Mouse (Mus musculus) midbrain, embryonic 13.5 days (tissue): Measurements from ENCODE around the gene Actr8. TPM values are rescaled to one million over a fixed set of nuclear protein-coding genes. Genes with fewer than 3 reads are reported as not detected.

Experiments
- ATAC-seq: fragments of 200-750 bp; cut with Nextera tagmentation; 2 replicates; pipeline ENCODE4 v1.8.0; 2017; ENCODE audit warnings: mild to moderate bottlenecking, moderate TSS enrichment, moderate library complexity
- H3K27ac ChIP-seq: fragments of 300-500 bp; sonication (generic); 2 replicates; pipeline ENCODE4 v1.5.1; 2015; ENCODE audit warnings: inconsistent platforms, mild to moderate bottlenecking, moderate library complexity
- H3K27me3 ChIP-seq: fragments of 300-500 bp; sonication (generic); 2 replicates; pipeline ENCODE4 v1.6.1; 2015; ENCODE audit warnings: mild to moderate bottlenecking, inconsistent platforms
- H3K36me3 ChIP-seq: fragments of 300-500 bp; sonication (generic); 2 replicates; pipeline ENCODE4 v1.6.1; 2015; ENCODE audit warnings: mild to moderate bottlenecking, inconsistent platforms
- H3K4me1 ChIP-seq: fragments of 300-500 bp; sonication (generic); replicated peaks from 2 replicates; pipeline ENCODE4 v1.6.1; 2015; ENCODE audit warnings: inconsistent platforms
- H3K4me2 ChIP-seq: fragments of 300-500 bp; sonication (generic); replicated peaks from 2 replicates; pipeline ENCODE4 v1.6.1; 2015; ENCODE audit warnings: moderate library complexity, mild to moderate bottlenecking, inconsistent platforms
- H3K4me3 ChIP-seq: fragments of 300-500 bp; sonication (generic); replicated peaks from 2 replicates; pipeline ENCODE4 v1.5.1; 2015; ENCODE audit warnings: mild to moderate bottlenecking, inconsistent platforms
- H3K9ac ChIP-seq: fragments of 300-500 bp; sonication (generic); replicated peaks from 2 replicates; pipeline ENCODE4 v1.6.1; 2015; ENCODE audit warnings: mild to moderate bottlenecking, inconsistent platforms
- H3K9me3 ChIP-seq: fragments of 300-500 bp; sonication (generic); 2 replicates; pipeline ENCODE4 v1.6.1; 2016; ENCODE audit warnings: mild to moderate bottlenecking, inconsistent platforms
- WGBS: fragments of 180-500 bp; shearing (Covaris S2); methylation state at CpG from one replicate; pipeline ENCODE4 v1.1.7; 2015; 5-methylcytosine and 5-hydroxymethylcytosine counted together
- polyA plus RNA-seq: library from polyadenylated mRNA; unstranded; fragments of >200 nt; fragmentation: Nextera tagmentation; extraction: Ambion mirVana; gene quantifications from 2 replicates; pipeline ENCODE4 v1.2.1, GENCODE M21; 2015

Gene Actr8
- polyA plus RNA-seq, 1 experiment from 2014 or later, result 96.5 TPM

DNA sequence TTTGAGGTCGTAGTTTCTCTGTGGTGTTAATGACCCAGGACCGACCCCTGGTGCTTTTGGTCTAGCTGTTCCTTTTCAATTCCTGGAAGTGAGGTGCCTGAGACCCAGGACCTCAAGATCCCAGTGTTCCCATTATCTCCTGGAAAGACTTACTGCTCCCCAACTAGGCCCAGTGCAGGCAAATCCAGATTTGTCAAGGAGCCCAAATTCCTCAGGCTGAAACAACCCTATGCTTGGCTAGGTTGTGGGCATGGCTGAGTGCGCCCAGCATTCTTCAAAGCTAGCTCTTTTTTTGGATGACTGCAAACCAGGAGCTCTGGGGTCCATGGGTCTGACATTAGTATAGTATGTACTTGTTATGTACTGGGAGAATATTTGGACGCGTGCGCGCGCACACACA, 41.2 kb downstream of the Actr8 start:
- ATAC-seq, result no peak
- no peaks in the 10 kb centered on the region for H3K9me3 ChIP-seq
- no peak overlapping the region for H3K4me3 ChIP-seq
- no peak overlapping the region for H3K27ac ChIP-seq
- WGBS, result 93% methylated on average over 8 of the region's 8 CpGs
- no peaks in the 10 kb centered on the region for H3K4me1 ChIP-seq
- H3K9ac ChIP-seq, result no peak overlapping the region
- no peaks in the 10 kb centered on the region for H3K36me3 ChIP-seq
- H3K4me2 ChIP-seq, result no peak overlapping the region
- no peaks in the 10 kb centered on the region for H3K27me3 ChIP-seq

DNA sequence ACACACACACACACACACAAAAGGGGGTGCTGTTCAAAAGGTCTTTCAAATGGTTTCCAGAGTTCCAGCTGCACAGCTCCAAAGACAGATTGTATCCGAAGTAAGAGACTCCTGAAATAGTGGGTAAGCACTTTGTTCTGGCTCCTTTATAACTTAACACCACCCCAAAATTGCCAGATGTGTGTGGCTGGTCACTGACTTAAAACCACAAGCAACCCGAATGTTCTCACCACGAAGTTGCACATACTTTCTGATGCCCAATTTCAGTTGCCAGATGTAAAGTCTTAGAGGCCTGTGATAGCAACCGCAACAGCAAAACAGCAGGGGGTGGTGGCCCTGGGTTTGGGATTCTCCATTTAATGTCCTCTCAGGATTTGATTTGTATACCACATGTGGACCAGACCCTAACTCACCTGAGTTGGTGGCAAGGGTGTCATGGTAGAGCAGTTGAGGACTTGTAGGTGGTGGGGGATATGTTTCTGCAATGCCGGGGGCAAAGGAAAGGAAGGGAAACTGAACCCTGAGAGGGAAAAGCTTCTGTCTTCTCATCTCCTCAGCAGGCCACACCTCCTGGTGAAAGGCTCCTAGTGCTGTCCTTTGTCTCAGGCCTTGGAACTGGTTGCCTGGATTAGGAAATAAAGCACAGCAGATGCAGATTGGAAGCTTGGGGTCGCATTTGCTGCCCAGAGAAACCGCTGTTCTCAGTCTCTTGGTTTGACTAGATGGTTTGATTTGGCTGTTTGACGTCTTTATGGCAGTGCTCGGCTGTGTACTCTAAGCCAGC, 41.8 kb downstream of the Actr8 start:
- no peak overlapping the region for H3K27ac ChIP-seq
- H3K4me3 ChIP-seq, result no peak overlapping the region
- no peak for ATAC-seq
- H3K36me3 ChIP-seq, result no peaks in the 10 kb centered on the region
- no peaks in the 10 kb centered on the region for H3K27me3 ChIP-seq
- no peaks in the 10 kb centered on the region for H3K4me1 ChIP-seq
- H3K9me3 ChIP-seq, result no peaks in the 10 kb centered on the region
- 44% methylated on average over 9 of the region's 9 CpGs for WGBS
- no peak overlapping the region for H3K9ac ChIP-seq
- no peak overlapping the region for H3K4me2 ChIP-seq

DNA sequence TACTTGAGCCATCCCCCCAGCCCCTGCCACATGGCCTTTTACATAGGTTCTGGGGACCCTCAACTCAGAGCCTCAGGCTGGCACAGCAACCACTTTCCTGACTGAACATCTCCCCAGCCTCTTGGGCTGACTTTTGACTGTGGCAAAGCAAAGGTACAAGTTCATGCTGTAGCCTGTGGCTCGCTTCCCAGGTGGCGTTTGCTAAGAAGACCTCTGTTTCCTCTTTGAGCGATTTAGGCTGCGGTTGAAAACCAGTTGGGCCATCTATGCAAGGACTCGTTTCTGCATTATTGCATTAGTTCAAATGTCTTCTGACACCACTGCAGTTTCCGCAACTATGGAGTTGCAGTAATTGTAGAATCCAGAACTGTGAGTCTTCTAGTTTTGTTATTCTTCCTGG, 44.3 kb downstream of the Actr8 start:
- Histone ChIP-seq H3K4me1 (no peaks in the 10 kb centered on the region), H3K27me3 (no peaks in the 10 kb centered on the region), H3K9ac (no peak overlapping the region), H3K9me3 (no peaks in the 10 kb centered on the region), H3K4me2 (no peak overlapping the region), H3K4me3 (no peak overlapping the region), H3K27ac (no peak overlapping the region), H3K36me3 (no peaks in the 10 kb centered on the region)
- no peak for ATAC-seq
- 94% methylated on average over 6 of the region's 6 CpGs for WGBS

DNA sequence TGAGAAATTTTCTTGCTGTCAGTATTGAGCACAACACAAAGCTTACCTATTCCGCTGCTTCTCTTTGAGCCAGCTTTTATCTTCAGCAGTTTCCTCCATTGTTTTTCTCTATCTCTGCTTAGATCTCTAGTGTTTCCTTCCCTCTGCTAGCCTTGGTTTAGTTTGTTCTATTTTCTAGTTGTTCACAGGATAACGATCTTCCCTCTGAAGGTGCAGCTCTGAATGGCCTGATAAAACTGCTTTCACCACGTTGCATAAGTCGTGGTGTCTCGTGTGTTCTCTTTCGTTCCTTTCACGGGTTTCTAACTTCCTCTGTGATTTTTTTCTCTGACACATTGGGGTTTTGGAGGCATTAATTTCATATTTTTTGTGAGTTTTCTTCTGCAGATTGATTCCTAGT, 46.2 kb downstream of the Actr8 start:
- Histone ChIP-seq H3K4me3 (no peak overlapping the region), H3K36me3 (no peaks in the 10 kb centered on the region), H3K9me3 (no peaks in the 10 kb centered on the region), H3K27ac (no peak overlapping the region), H3K27me3 (no peaks in the 10 kb centered on the region), H3K4me2 (no peak overlapping the region), H3K4me1 (no peaks in the 10 kb centered on the region), H3K9ac (no peak overlapping the region)
- WGBS, result 67% methylated on average over 7 of the region's 7 CpGs
- no peak for ATAC-seq

DNA sequence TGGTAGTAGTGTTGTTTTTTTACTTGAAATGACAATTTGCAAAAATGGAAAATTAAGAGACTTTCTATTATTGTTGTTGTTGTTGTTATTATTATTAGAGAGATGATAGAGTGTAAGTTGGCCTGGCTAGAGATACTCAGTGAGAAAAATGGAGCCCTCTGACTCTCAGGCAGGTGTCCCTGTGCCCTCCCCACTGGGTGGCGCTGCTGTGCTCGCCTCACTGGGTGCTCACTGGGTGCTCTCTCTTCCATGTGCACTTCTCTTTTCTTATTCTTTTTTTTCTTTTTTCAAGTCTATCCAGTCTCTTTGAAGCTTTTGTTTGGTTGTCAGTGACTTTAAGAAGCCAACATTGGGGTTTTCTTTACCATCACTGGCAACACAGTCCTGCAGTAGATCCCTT, 49.2 kb downstream of the Actr8 start:
- Histone ChIP-seq H3K4me2 (no peak overlapping the region), H3K27me3 (no peaks in the 10 kb centered on the region), H3K36me3 (no peaks in the 10 kb centered on the region), H3K4me3 (no peak overlapping the region), H3K9ac (no peak overlapping the region), H3K27ac (no peak overlapping the region), H3K4me1 (no peaks in the 10 kb centered on the region), H3K9me3 (no peaks in the 10 kb centered on the region)
- ATAC-seq, result no peak
- 40% methylated on average over 2 of the region's 2 CpGs for WGBS

DNA sequence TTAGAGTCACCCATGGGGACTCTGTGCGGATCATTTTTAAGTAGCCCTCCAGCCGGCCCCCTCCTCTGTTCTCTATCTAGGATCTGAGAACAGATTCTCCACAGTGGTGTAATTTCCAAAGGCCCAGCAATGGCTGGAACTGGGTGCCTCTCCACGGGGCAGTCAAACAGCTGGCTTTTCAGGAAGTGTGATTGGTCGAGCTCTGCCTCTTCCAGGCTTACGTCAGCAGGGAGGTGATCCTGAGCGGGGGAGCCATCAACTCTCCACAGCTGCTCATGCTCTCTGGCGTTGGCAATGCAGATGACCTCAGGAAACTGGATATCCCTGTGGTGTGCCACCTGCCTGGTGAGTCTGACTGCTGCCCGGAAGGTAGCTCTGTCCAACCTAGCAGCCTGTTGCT, 55.3 kb downstream of the Actr8 start:
- no peaks in the 10 kb centered on the region for H3K4me1 ChIP-seq
- WGBS, result 74% methylated on average over 8 of the region's 8 CpGs
- H3K27ac ChIP-seq, result no peak overlapping the region
- H3K36me3 ChIP-seq, result no peaks in the 10 kb centered on the region
- no peak overlapping the region for H3K9ac ChIP-seq
- ATAC-seq, result no peak
- H3K9me3 ChIP-seq, result no peaks in the 10 kb centered on the region
- H3K4me2 ChIP-seq, result no peak overlapping the region
- H3K4me3 ChIP-seq, result no peak overlapping the region
- H3K27me3 ChIP-seq, result no peaks in the 10 kb centered on the region

DNA sequence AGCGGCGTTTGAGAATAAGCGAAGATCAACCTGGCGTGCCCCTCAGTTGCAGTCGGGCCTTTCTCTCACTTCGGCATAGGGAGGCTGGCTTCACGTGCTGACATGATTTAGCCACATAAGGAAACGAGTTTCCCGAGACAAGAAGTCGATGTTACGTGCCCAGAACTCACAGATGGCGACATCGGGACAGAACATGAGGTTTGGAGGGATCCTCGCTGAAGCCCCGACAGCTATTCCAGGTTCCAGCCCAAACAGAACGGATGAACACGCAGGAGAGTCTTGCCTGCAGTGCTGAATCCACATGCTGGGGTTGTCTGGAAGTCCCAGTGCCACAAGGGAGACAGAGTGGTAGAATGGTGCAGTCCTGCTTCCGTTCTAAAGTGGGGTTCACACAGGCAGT, 60.3 kb downstream of the Actr8 start:
- Histone ChIP-seq H3K27me3 (no peaks in the 10 kb centered on the region), H3K4me2 (no peak overlapping the region), H3K4me3 (no peak overlapping the region), H3K9me3 (no peaks in the 10 kb centered on the region), H3K4me1 (no peaks in the 10 kb centered on the region), H3K36me3 (0 out of 2 replicates have a peak, but pooled peaks cover 12% of the 10 kb centered on the region), H3K9ac (no peak overlapping the region), H3K27ac (no peak overlapping the region)
- no peak for ATAC-seq
- WGBS, result 91% methylated on average over 18 of the region's 18 CpGs

DNA sequence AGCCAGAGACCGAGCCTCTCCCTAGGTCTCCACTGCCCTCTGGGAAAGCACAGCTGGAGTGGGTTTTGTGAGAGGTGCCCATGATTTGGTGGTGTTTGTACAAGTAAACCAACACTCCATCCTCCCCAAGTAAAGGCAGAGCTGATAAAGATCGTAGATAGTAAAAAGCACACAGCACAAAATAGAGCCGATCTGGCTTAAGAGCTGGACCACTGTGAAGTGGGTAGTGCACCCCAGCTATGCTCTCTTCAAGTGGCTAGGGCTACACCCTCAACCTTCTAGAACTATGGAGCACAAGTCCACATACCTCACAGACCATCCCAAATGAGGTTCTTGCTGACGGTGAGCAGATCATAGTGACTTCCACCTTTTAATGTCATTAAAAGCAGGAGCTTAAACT, 61.3 kb downstream of the Actr8 start:
- no peak overlapping the region for H3K4me2 ChIP-seq
- no peak overlapping the region for H3K4me3 ChIP-seq
- no peak overlapping the region for H3K27ac ChIP-seq
- no peak for ATAC-seq
- WGBS, result 73% methylated on average over 4 of the region's 4 CpGs
- H3K27me3 ChIP-seq, result no peaks in the 10 kb centered on the region
- H3K9ac ChIP-seq, result no peak overlapping the region
- no peaks in the 10 kb centered on the region for H3K9me3 ChIP-seq
- H3K4me1 ChIP-seq, result no peaks in the 10 kb centered on the region
- 0 out of 2 replicates have a peak, but pooled peaks cover 12% of the 10 kb centered on the region for H3K36me3 ChIP-seq

DNA sequence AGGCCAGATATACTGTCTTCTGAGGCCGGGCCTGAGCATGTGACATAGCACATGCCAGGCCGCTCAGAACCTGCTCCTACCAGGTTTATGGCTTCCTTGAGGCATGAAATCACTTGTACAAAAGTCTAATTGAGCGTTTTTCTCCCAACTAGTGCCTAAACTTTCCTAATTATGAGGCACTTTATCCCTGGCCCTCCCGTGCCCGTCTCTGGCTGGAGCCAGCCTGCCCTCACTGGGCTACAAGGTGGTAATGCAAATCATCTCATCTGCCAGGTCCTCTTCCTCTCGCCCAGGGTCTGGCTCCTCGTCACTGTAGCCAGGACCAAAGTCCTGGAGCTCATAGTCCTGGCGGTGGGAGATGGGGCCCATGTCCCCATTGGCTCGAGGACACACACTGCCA, 63.7 kb downstream of the Actr8 start:
- Histone ChIP-seq H3K4me3 (no peak overlapping the region), H3K9me3 (no peaks in the 10 kb centered on the region), H3K36me3 (0 out of 2 replicates have a peak, but pooled peaks cover 12% of the 10 kb centered on the region), H3K9ac (no peak overlapping the region), H3K4me2 (no peak overlapping the region), H3K27ac (no peak overlapping the region), H3K27me3 (no peaks in the 10 kb centered on the region), H3K4me1 (no peaks in the 10 kb centered on the region)
- WGBS, result 86% methylated on average over 9 of the region's 9 CpGs
- ATAC-seq, result no peak

DNA sequence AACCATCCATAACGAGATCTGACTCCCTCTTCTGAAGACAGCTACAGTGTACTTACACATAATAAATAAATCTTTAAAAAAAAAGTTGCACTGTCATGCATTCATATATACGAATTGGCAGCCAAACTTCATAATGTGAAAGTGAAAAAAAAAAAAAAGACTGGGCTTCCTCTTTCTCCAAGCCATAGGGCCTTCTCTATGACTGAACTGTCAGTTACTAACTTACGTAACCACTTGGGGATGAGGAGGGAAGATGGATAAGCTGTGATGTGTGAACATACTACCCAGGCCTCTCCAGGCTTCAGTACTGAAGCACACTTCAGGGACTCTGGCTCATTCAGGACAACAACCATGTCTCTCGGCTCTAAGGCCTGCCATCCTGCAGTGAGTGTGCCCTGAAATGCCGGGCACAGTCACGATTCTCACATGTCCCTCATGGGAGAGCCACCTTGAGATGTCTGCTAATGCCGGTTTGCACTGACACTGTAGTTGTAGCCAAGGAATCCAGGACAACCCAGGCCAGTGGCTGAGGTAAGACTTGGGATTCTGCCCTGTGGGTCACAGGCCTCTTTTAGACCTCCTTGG, 65.3 kb downstream of the Actr8 start:
- WGBS, result 88% methylated on average over 7 of the region's 7 CpGs
- no peaks in the 10 kb centered on the region for H3K9me3 ChIP-seq
- H3K27ac ChIP-seq, result no peak overlapping the region
- H3K9ac ChIP-seq, result no peak overlapping the region
- H3K36me3 ChIP-seq, result 0 out of 2 replicates have a peak, but pooled peaks cover 12% of the 10 kb centered on the region
- H3K4me2 ChIP-seq, result no peak overlapping the region
- no peak overlapping the region for H3K4me3 ChIP-seq
- no peak for ATAC-seq
- H3K27me3 ChIP-seq, result no peaks in the 10 kb centered on the region
- H3K4me1 ChIP-seq, result no peaks in the 10 kb centered on the region

DNA sequence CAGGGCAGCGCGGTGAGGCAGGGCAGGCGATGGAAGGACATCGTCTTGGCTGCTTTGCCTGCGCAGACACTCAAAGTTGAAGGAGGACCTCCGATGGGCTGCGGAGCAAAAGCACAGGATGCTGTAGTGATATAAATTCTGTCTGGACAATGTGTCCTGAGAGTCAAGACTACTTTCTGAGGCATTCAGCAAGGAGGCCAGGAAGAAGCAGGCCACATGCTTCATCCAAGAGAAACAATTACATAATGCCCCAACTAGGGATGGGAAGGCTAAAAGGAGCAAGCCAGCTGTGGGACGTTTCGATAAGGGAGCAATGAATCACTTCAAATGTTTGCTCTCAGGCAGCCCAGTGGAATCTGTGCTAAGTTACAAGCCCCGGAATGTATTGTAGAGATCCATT, 67.1 kb downstream of the Actr8 start:
- Histone ChIP-seq H3K27ac (no peak overlapping the region), H3K4me3 (no peak overlapping the region), H3K9ac (no peak overlapping the region), H3K4me1 (no peaks in the 10 kb centered on the region), H3K4me2 (no peak overlapping the region), H3K36me3 (0 out of 2 replicates have a peak, but pooled peaks cover 12% of the 10 kb centered on the region), H3K9me3 (no peaks in the 10 kb centered on the region), H3K27me3 (no peaks in the 10 kb centered on the region)
- WGBS, result 89% methylated on average over 10 of the region's 10 CpGs
- ATAC-seq, result no peak

DNA sequence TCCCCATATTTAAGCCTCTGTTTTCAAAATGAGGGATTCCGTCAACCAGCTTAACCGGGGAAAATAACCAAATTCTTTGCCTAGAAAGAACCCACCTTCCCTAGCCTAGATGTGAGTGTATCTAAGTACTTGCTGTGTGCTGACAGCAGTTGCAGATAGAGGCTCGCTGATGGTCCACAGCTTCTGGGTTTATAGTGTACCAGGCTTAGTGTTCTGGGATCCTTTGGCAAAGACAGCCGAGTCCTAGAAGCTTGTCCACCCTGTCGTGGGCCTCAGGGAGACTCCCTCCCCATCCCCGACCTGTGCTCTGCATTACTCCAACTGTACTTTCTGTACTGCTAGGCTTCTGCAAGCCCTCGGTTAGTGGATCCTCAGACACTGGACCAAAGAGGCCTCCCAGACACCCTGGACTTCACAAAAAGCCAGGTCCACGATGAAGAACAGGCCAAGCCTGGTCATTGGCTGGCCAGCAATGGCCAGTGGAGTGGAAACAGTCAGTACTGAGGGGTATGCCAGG, 67.6 kb downstream of the Actr8 start:
- Histone ChIP-seq H3K36me3 (0 out of 2 replicates have a peak, but pooled peaks cover 12% of the 10 kb centered on the region), H3K9ac (no peak overlapping the region), H3K27me3 (no peaks in the 10 kb centered on the region), H3K4me3 (no peak overlapping the region), H3K9me3 (no peaks in the 10 kb centered on the region), H3K4me1 (no peaks in the 10 kb centered on the region), H3K4me2 (no peak overlapping the region), H3K27ac (no peak overlapping the region)
- 86% methylated on average over 8 of the region's 8 CpGs for WGBS
- no peak for ATAC-seq
